Mouse (Mus musculus) inflammation-experienced regulatory T-cells (primary cell): Measurements from ENCODE around the gene Jaml. TPM values are rescaled to one million over a fixed set of nuclear protein-coding genes. Genes with fewer than 3 reads are reported as not detected.

Experiments
- polyA plus RNA-seq, 2 experiments: library from polyadenylated mRNA; unstranded; fragments of 100-300 nt; shearing (Covaris generic); gene quantifications; one replicate each; pipeline ENCODE4 v1.2.1; 2017

The Jaml gene
- polyA plus RNA-seq, result 1 to 10 TPM; 5.0 to 8.7 TPM

GRCm38 (mm10) chr9:45079011-45079410 is at the start of gene Jaml:
Gene Jaml (plus strand): TSS chr9:45079183.

GRCm38 (mm10) chr9:45039499-45039898 is 39.5 kb upstream of the Jaml start, which contains the start of gene Mpzl2:
Gene Mpzl2 (plus strand): TSS chr9:45039799.

GRCm38 (mm10) chr9:45055082-45055713 is 23.8 kb upstream of the Jaml start, which contains the start of gene Mpzl3:
Gene Mpzl3 (plus strand): TSS chr9:45055186.

GRCm38 (mm10) chr9:45117741-45118431 is 38.9 kb downstream of the Jaml start, which contains the start of gene Scn2b:
Gene Scn2b (plus strand): TSS chr9:45117782.

GRCm38 (mm10) chr9:45138191-45139032 is 59.4 kb downstream of the Jaml start, which contains the start of gene Scn4b:
Gene Scn4b (plus strand): TSS chr9:45138395.

Other genes with a start within 250 kb of the Jaml start
- 10 to 100 TPM; 62.9 to 84.1 TPM for gene Kmt2a, start 197.9 kb upstream of the Jaml start, polyA plus RNA-seq
- 100 to 1,000 TPM; 295 to 303 TPM for gene Atp5l, start 158.4 kb upstream of the Jaml start, polyA plus RNA-seq
- gene Ube4a, start 113.6 kb upstream of the Jaml start, polyA plus RNA-seq, result 10 to 100 TPM; 45.1 to 47.9 TPM
- 1,000 to 10,000 TPM; 1,426 to 1,451 TPM for gene Cd3g, start 98.8 kb upstream of the Jaml start, polyA plus RNA-seq
- 100 to 1,000 TPM; 756 to 785 TPM for gene Cd3d, start 97.4 kb upstream of the Jaml start, polyA plus RNA-seq
- gene Cd3e, start 69.6 kb upstream of the Jaml start, polyA plus RNA-seq, result 1,000 to 10,000 TPM; 1,280 to 1,314 TPM
- under 1 TPM; 0.13 to 0.28 TPM for gene Mpzl2, start 39.4 kb upstream of the Jaml start, polyA plus RNA-seq
- 10 to 100 TPM in 1 of 2 experiments, 1 to 10 TPM in 1; 9.4 to 14.4 TPM for gene Mpzl3, start 24.0 kb upstream of the Jaml start, polyA plus RNA-seq
- under 1 TPM; 0.14 to 0.39 TPM for gene Scn2b, start 38.6 kb downstream of the Jaml start, polyA plus RNA-seq
- 1 to 10 TPM in 1 of 2 experiments, under 1 TPM in 1; 0.25 to 1.1 TPM for gene Scn4b, start 59.2 kb downstream of the Jaml start, polyA plus RNA-seq
- gene BC049352, start 102.8 kb downstream of the Jaml start, polyA plus RNA-seq, result 1 to 10 TPM; 1.5 to 6.0 TPM
- under 1 TPM; 0.31 to 0.89 TPM for gene Tmprss4, start 124.9 kb downstream of the Jaml start, polyA plus RNA-seq
- gene Il10ra, start 190.0 kb downstream of the Jaml start, polyA plus RNA-seq, result 100 to 1,000 TPM in 1 of 2 experiments, 10 to 100 TPM in 1; 39.1 to 103 TPM
- gene Tmprss13, start 239.9 kb downstream of the Jaml start, polyA plus RNA-seq, result 1 to 10 TPM in 1 of 2 experiments, under 1 TPM in 1; 0.28 to 1.4 TPM